Comparison of ENCODE assay signal across 11 mouse cellular contexts in the genomic region with DNA sequence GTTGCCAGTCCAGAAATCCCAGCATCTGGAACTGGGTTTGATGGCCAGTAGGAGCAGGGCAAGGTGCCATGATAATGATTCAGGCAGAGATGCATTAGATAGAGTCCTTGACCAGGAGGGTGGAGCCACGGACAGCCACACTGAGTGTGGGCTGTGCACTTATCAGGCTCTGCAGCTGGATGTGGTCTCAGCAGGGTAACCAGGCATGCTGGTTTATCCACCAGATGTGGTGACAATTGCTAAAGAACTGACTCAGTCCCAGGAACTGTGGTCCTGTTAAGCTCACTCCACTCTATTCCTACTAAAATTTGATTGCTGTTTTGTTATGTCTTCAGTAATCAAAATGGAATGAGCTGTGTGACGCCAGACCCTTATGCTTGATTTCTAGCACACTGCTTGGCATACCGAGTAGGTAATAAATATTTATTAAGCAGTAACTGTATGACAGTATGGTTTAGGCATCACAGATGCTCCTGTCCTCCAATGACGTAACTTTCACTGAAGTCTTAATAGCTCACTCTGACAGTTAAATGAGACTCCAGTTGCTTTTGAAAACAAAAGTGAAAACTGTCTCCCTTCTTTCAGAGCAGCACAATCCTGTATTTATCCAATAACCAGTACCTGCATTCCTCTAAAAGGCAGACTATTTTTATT. TPM values are rescaled to one million over a fixed set of nuclear protein-coding genes. Genes with fewer than 3 reads are reported as not detected.
DNase-seq lines count a peak whose midpoint lies in the region; ATAC-seq and TF ChIP-seq lines count a peak whose summit lies in the region.
"Had no signal": no experiment of that assay in that cellular context is flagged by ENCODE, and none has a peak within 500 bp of the region (broad histone marks: within the 10 kb centered on the region; RNA-seq: fewer than 3 reads in every experiment).

No protein-coding gene starts in this region.

- no peak overlapping the region for H3K9ac ChIP-seq in limb, embryonic 14.5 days (ENCODE audit: low read depth, low read length, severe bottlenecking)
- H3K9ac ChIP-seq in stomach, embryonic 16.5 days (ENCODE audit: low read length), result no peak overlapping the region
- H3K9ac ChIP-seq: neural tube, embryonic 12.5 days had no signal

- no peaks in the 10 kb centered on the region for H3K9me3 ChIP-seq in limb, embryonic 14.5 days (ENCODE audit: control insufficient read depth, low read length)
- no peaks in the 10 kb centered on the region for H3K9me3 ChIP-seq in stomach, embryonic 16.5 days (replicated peaks; ENCODE audit: control insufficient read depth, low read length)
- H3K9me3 ChIP-seq: neural tube, embryonic 12.5 days had no signal

- DNase-seq in gastrocnemius, postnatal 14 days, result peak; percentile 19
- no peak for DNase-seq in gastrocnemius, postnatal 36 days
- DNase-seq in ovary, adult 18-20 months (ENCODE audit: low spot score), result peak; percentile 42
- DNase-seq in ovary, postnatal 36 days (ENCODE audit: low spot score), result no peak
- DNase-seq in limb, embryonic 14.5 days (ENCODE audit: low spot score), result peak; percentile 30
- no peak for DNase-seq in thymus, postnatal 25 days
- DNase-seq in ovary, postnatal 10 days (ENCODE audit: low spot score), result no peak
- DNase-seq: cerebellum, adult 11-12 months; kidney, adult 9 months had no signal

- 13% methylated on average over 4 of the region's 4 CpGs for WGBS in limb, embryonic 14.5 days
- 32% methylated on average over 4 of the region's 4 CpGs for WGBS in stomach, embryonic 16.5 days

- no peaks in the 10 kb centered on the region for H3K27me3 ChIP-seq in limb, embryonic 14.5 days (ENCODE audit: control insufficient read depth, insufficient read depth, low read length)
- no peaks in the 10 kb centered on the region for H3K27me3 ChIP-seq in stomach, embryonic 16.5 days (ENCODE audit: control insufficient read depth, insufficient read depth, low read length)
- H3K27me3 ChIP-seq: neural tube, embryonic 12.5 days had no signal

- no peak overlapping the region for H3K4me3 ChIP-seq in limb, embryonic 14.5 days (replicated peaks; ENCODE audit: low read length)
- H3K4me3 ChIP-seq in stomach, embryonic 16.5 days (replicated peaks; ENCODE audit: low read length), result no peak overlapping the region
- H3K4me3 ChIP-seq: neural tube, embryonic 12.5 days had no signal

- no peak overlapping the region for H3K4me2 ChIP-seq in limb, embryonic 14.5 days (replicated peaks; ENCODE audit: low read depth, low read length, severe bottlenecking)
- no peak overlapping the region for H3K4me2 ChIP-seq in stomach, embryonic 16.5 days (ENCODE audit: low read depth, low read length)
- H3K4me2 ChIP-seq: neural tube, embryonic 12.5 days had no signal

- intact Hi-C loops in gastrocnemius, postnatal 14 days (cut with DNase I; ENCODE audit: low total_unique reads), result no loop called here
- intact Hi-C loops in gastrocnemius, postnatal 36 days (cut with DNase I), result no loop called here

- H3K4me1 ChIP-seq in limb, embryonic 14.5 days (ENCODE audit: control insufficient read depth, insufficient read depth, low read length), result peaks cover 20% of the 10 kb centered on the region
- H3K4me1 ChIP-seq in stomach, embryonic 16.5 days (ENCODE audit: control insufficient read depth, insufficient read depth, low read length), result peaks cover 27% of the 10 kb centered on the region

- H3K36me3 ChIP-seq in limb, embryonic 14.5 days (ENCODE audit: control insufficient read depth, insufficient read depth, low read length), result no peaks in the 10 kb centered on the region
- H3K36me3 ChIP-seq in stomach, embryonic 16.5 days (ENCODE audit: control insufficient read depth, insufficient read depth, low read length), result no peaks in the 10 kb centered on the region
- H3K36me3 ChIP-seq: neural tube, embryonic 12.5 days had no signal

- no peak for TF ChIP-seq POLR2A in limb, embryonic 14.5 days (IDR thresholded peaks at IDR 0.05; ENCODE audit: borderline replicate concordance, extremely low read depth, insufficient read depth, insufficient read length)

- H3K27ac ChIP-seq in limb, embryonic 14.5 days (replicated peaks; ENCODE audit: low read depth, low read length), result no peak overlapping the region
- peak overlapping the region; percentile 11; the same call in 1 of the 2 replicates for H3K27ac ChIP-seq in stomach, embryonic 16.5 days (ENCODE audit: low read length)
- H3K27ac ChIP-seq: neural tube, embryonic 12.5 days had no signal

- peak; percentile 51 for ATAC-seq in limb, embryonic 14.5 days (ENCODE audit: low FRiP score, low read depth)
- no peak for ATAC-seq in stomach, embryonic 16.5 days (ENCODE audit: insufficient read depth, low FRiP score)

RNA-seq across cellular contexts. Expression of a gene that starts 5.2 kb away (rescaled TPM):
- 10 to 100 TPM; 65.3 to 69.9 TPM for total RNA-seq in gastrocnemius, postnatal 14 days (2021)
- total RNA-seq in gastrocnemius, postnatal 36 days (2021), result 10 to 100 TPM; 42.4 to 54.7 TPM
- polyA plus RNA-seq in limb, embryonic 14.5 days (2012; rRNA removed), result 44.3 TPM in 2 replicates
- polyA plus RNA-seq in limb, embryonic 14.5 days (2014; fragmentation: Nextera tagmentation; extraction: Ambion mirVana), result 72.1 and 72.4 TPM in 2 replicates
- polyA plus RNA-seq in stomach, embryonic 16.5 days (2015; fragmentation: Nextera tagmentation; extraction: Ambion mirVana), result 22.4 and 22.9 TPM in 2 replicates

RNA-seq across cellular contexts. Expression of a gene that starts 14.3 kb away (rescaled TPM):
- not detected for total RNA-seq in gastrocnemius, postnatal 14 days (2021)
- total RNA-seq in gastrocnemius, postnatal 36 days (2021), result not detected
- polyA plus RNA-seq in limb, embryonic 14.5 days (2012; rRNA removed), result not detected in 2 replicates
- not detected in 2 replicates for polyA plus RNA-seq in limb, embryonic 14.5 days (2014; fragmentation: Nextera tagmentation; extraction: Ambion mirVana)
- not detected in 2 replicates for polyA plus RNA-seq in stomach, embryonic 16.5 days (2015; fragmentation: Nextera tagmentation; extraction: Ambion mirVana)
- polyA plus RNA-seq: neural tube, embryonic 12.5 days had no signal

Comparison
In these comparisons a context has a peak if more than half of its experiments do, and no peak if none do; other contexts are left out.
1. DNase-seq: peak in gastrocnemius, postnatal 14 days (single experiment), ovary, adult 18-20 months (single experiment) and limb, embryonic 14.5 days (single experiment); none in gastrocnemius, postnatal 36 days (0 of 2), ovary, postnatal 36 days (single experiment), thymus, postnatal 25 days (single experiment) and ovary, postnatal 10 days (single experiment).